Mouse (Mus musculus) gastrocnemius, adult 18-20 months (tissue): ENCODE measurements around the gene Usp44. TPM values are rescaled to one million over a fixed set of nuclear protein-coding genes. Genes with fewer than 3 reads are reported as not detected.
"Not testable (repeated sequence)": the region's sequence is repeated elsewhere in the genome, so short reads cannot be mapped to it uniquely, and the experiment has no call there.

Source experiments
- DNase-seq: peaks from one replicate; pipeline ENCODE4 v3.0.0; 2021; ENCODE audit warnings: low spot score
- long read RNA-seq, 2 experiments: library from polyadenylated mRNA; stranded (forward); transcript quantifications; one replicate each; pipeline ENCODE4 v2.0.0; 2021
- total RNA-seq, 2 experiments: library from RNA; stranded (reverse); gene quantifications; 2 replicates each; pipeline ENCODE4 v1.2.3; 2021

Gene Usp44
- under 1 TPM; 0.17 to 0.57 TPM for total RNA-seq
- long read RNA-seq, experiment 1 = 0 reads
- long read RNA-seq, experiment 2 = 0 reads

- no peak for DNase-seq
Measured at GRCm38 (mm10) chr10:93830931-93831729, at the start of gene Usp44. Usp44 (plus strand) TSS chr10:93831555.

GRCm38 (mm10) chr10:93783216-93784013, 47.9 kb upstream of the Usp44 start:
- DNase-seq = no peak

GRCm38 (mm10) chr10:93799711-93800362, 31.5 kb upstream of the Usp44 start:
- DNase-seq = peak; percentile 43

- DNase-seq = peak; percentile 18
Measured at GRCm38 (mm10) chr10:93800363-93800722, 31.0 kb upstream of the Usp44 start.

- peak; percentile 31 for DNase-seq
Measured at GRCm38 (mm10) chr10:93800895-93801294, 30.5 kb upstream of the Usp44 start.

- peak; percentile 24 for DNase-seq
Measured at GRCm38 (mm10) chr10:93803199-93803598, 28.2 kb upstream of the Usp44 start.

- DNase-seq = not testable (repeated sequence)
Measured at GRCm38 (mm10) chr10:93809438-93809837, 21.9 kb upstream of the Usp44 start.

- DNase-seq = no peak
Measured at GRCm38 (mm10) chr10:93810590-93811185, 20.7 kb upstream of the Usp44 start.

GRCm38 (mm10) chr10:93812098-93812497, 19.3 kb upstream of the Usp44 start:
- DNase-seq = no peak

GRCm38 (mm10) chr10:93812774-93813415, 18.5 kb upstream of the Usp44 start:
- peak; percentile 79 for DNase-seq

GRCm38 (mm10) chr10:93813755-93814154, 17.6 kb upstream of the Usp44 start:
- DNase-seq = peak; percentile 13

- DNase-seq = peak; percentile 75
Measured at GRCm38 (mm10) chr10:93818661-93819060, 12.7 kb upstream of the Usp44 start.

- no peak for DNase-seq
Measured at GRCm38 (mm10) chr10:93829898-93830831, 1.2 kb upstream of the Usp44 start.

- DNase-seq = no peak
Measured at GRCm38 (mm10) chr10:93831730-93832574, 597 bp downstream of the Usp44 start.

- no peak for DNase-seq
Measured at GRCm38 (mm10) chr10:93832811-93833210, 1.5 kb downstream of the Usp44 start.

- DNase-seq = no peak
Measured at GRCm38 (mm10) chr10:93833370-93833698, 2.0 kb downstream of the Usp44 start.

GRCm38 (mm10) chr10:93833699-93834393, 2.5 kb downstream of the Usp44 start:
- peak; percentile 59 for DNase-seq

GRCm38 (mm10) chr10:93834394-93834745, 3.0 kb downstream of the Usp44 start:
- DNase-seq = no peak

- DNase-seq = not testable (repeated sequence)
Measured at GRCm38 (mm10) chr10:93835115-93835514, 3.8 kb downstream of the Usp44 start.
